Mouse (Mus musculus): ENCODE measurements around the gene Insl5. TPM values are rescaled to one million over a fixed set of nuclear protein-coding genes. Genes with fewer than 3 reads are reported as not detected.

Insl5 gene
- polyA plus RNA-seq, 1 experiment from 2014 or later: not detected

- Histone ChIP-seq H3K9me3 (no peaks in the 10 kb centered on the region), H3K4me1 (replicated peaks) (0 out of 2 replicates have a peak, but pooled peaks cover 3% of the 10 kb centered on the region), H3K4me3 (no peak overlapping the region), H3K4me2 (no peak overlapping the region), H3K36me3 (no peaks in the 10 kb centered on the region), H3K27me3 (no peaks in the 10 kb centered on the region), H3K9ac (no peak overlapping the region), H3K27ac (no peak overlapping the region)
- WGBS: 79% methylated on average over 2 of the region's 2 CpGs
- ATAC-seq (ENCODE audit: low FRiP score): no peak
These were observed 38.9 kb downstream of the Insl5 start for GRCm38 (mm10) chr4:102987756-102988155.

- H3K9me3 ChIP-seq: no peaks in the 10 kb centered on the region
- no peak for ATAC-seq (ENCODE audit: low FRiP score)
- H3K4me1 ChIP-seq (replicated peaks): 0 out of 2 replicates have a peak, but pooled peaks cover 3% of the 10 kb centered on the region
- no peak overlapping the region for H3K4me2 ChIP-seq
- no peak overlapping the region for H3K4me3 ChIP-seq
- H3K27ac ChIP-seq: no peak overlapping the region
- 52% methylated on average over 4 of the region's 4 CpGs for WGBS
- H3K36me3 ChIP-seq: no peaks in the 10 kb centered on the region
- H3K27me3 ChIP-seq: no peaks in the 10 kb centered on the region
- no peak overlapping the region for H3K9ac ChIP-seq
These were observed 39.3 kb downstream of the Insl5 start for GRCm38 (mm10) chr4:102987325-102987724.

- Histone ChIP-seq H3K4me3 (no peak overlapping the region), H3K36me3 (no peaks in the 10 kb centered on the region), H3K9me3 (no peaks in the 10 kb centered on the region), H3K4me1 (replicated peaks) (0 out of 2 replicates have a peak, but pooled peaks cover 3% of the 10 kb centered on the region), H3K4me2 (no peak overlapping the region), H3K9ac (no peak overlapping the region), H3K27ac (no peak overlapping the region), H3K27me3 (no peaks in the 10 kb centered on the region)
- 2% methylated on average over 2 of the region's 2 CpGs for WGBS
- ATAC-seq (ENCODE audit: low FRiP score): peak; percentile 72; the same call in 1 of the 2 replicates
These were observed 39.7 kb downstream of the Insl5 start for GRCm38 (mm10) chr4:102986917-102987316.

GRCm38 (mm10) chr4:102986173-102986572 is 40.5 kb downstream of the Insl5 start:
- Histone ChIP-seq H3K27ac (no peak overlapping the region), H3K9ac (no peak overlapping the region), H3K27me3 (no peaks in the 10 kb centered on the region), H3K4me2 (no peak overlapping the region), H3K9me3 (no peaks in the 10 kb centered on the region), H3K4me3 (no peak overlapping the region), H3K4me1 (replicated peaks) (0 out of 2 replicates have a peak, but pooled peaks cover 3% of the 10 kb centered on the region), H3K36me3 (no peaks in the 10 kb centered on the region)
- ATAC-seq (ENCODE audit: low FRiP score): no peak
- WGBS: 74% methylated on average over 7 of the region's 7 CpGs

GRCm38 (mm10) chr4:102981709-102982108 is 44.9 kb downstream of the Insl5 start:
- Histone ChIP-seq H3K27me3 (peaks cover 12% of the 10 kb centered on the region; the same call in 1 of the 2 replicates), H3K4me3 (no peak overlapping the region), H3K36me3 (no peaks in the 10 kb centered on the region), H3K4me2 (no peak overlapping the region), H3K4me1 (replicated peaks) (peaks cover 10% of the 10 kb centered on the region), H3K9me3 (no peaks in the 10 kb centered on the region), H3K9ac (no peak overlapping the region), H3K27ac (no peak overlapping the region)
- no peak for ATAC-seq (ENCODE audit: low FRiP score)
- WGBS: 91% methylated on average over 8 of the region's 8 CpGs

GRCm38 (mm10) chr4:102979385-102979784 is 47.3 kb downstream of the Insl5 start:
- H3K4me3 ChIP-seq: no peak overlapping the region
- no peak overlapping the region for H3K27ac ChIP-seq
- peaks cover 12% of the 10 kb centered on the region for H3K4me1 ChIP-seq (replicated peaks)
- no peaks in the 10 kb centered on the region for H3K9me3 ChIP-seq
- no peak for ATAC-seq (ENCODE audit: low FRiP score)
- no peaks in the 10 kb centered on the region for H3K36me3 ChIP-seq
- H3K27me3 ChIP-seq: peaks cover 16% of the 10 kb centered on the region
- peak overlapping the region; percentile 67 for H3K4me2 ChIP-seq
- no peak overlapping the region for H3K9ac ChIP-seq
- 66% methylated on average over 5 of the region's 5 CpGs for WGBS

GRCm38 (mm10) chr4:102978440-102978839 is 48.2 kb downstream of the Insl5 start, which contains the start of gene Tctex1d1:
Gene Tctex1d1 (plus strand): TSS chr4:102978606.
- ATAC-seq (ENCODE audit: low FRiP score): peak; percentile 76
- 3% methylated on average over 13 of the region's 13 CpGs for WGBS
- no peaks in the 10 kb centered on the region for H3K9me3 ChIP-seq
- peak within 1 kb of the TSS; percentile 67 for H3K4me2 ChIP-seq
- H3K27me3 ChIP-seq: peaks cover 16% of the 10 kb centered on the region
- H3K36me3 ChIP-seq: no peaks in the 10 kb centered on the region
- no peak within 1 kb of the TSS for H3K27ac ChIP-seq
- peak within 1 kb of the TSS; percentile 36 for H3K4me3 ChIP-seq
- H3K9ac ChIP-seq: peak within 1 kb of the TSS; percentile 56
- H3K4me1 ChIP-seq (replicated peaks): peaks cover 12% of the 10 kb centered on the region

GRCm38 (mm10) chr4:102977778-102978321 is 48.8 kb downstream of the Insl5 start:
- no peaks in the 10 kb centered on the region for H3K9me3 ChIP-seq

GRCm38 (mm10) chr4:102976290-102977275 is 50.1 kb downstream of the Insl5 start:
- Histone ChIP-seq H3K4me3 (no peak overlapping the region), H3K27ac (no peak overlapping the region), H3K9me3 (no peaks in the 10 kb centered on the region), H3K27me3 (peaks cover 16% of the 10 kb centered on the region), H3K4me1 (replicated peaks) (peaks cover 12% of the 10 kb centered on the region), H3K36me3 (no peaks in the 10 kb centered on the region), H3K9ac (no peak overlapping the region), H3K4me2 (no peak overlapping the region)
- 22% methylated on average over 12 of the region's 12 CpGs for WGBS
- no peak for ATAC-seq (ENCODE audit: low FRiP score)

More at GRCm38 (mm10) chr4:102977778-102978321, 48.8 kb downstream of the Insl5 start:
- peaks cover 16% of the 10 kb centered on the region for H3K27me3 ChIP-seq
- no peaks in the 10 kb centered on the region for H3K36me3 ChIP-seq
- peak overlapping the region; percentile 67 for H3K4me2 ChIP-seq
- H3K9ac ChIP-seq: peak overlapping the region; percentile 49; the same call in 1 of the 2 replicates
- peak overlapping the region; percentile 36 for H3K4me3 ChIP-seq
- no peak for ATAC-seq (ENCODE audit: low FRiP score)
- peaks cover 12% of the 10 kb centered on the region for H3K4me1 ChIP-seq (replicated peaks)
- 14% methylated on average over 16 of the region's 16 CpGs for WGBS
- H3K27ac ChIP-seq: no peak overlapping the region

- Histone ChIP-seq H3K4me2 (no peak overlapping the region), H3K9ac (no peak overlapping the region), H3K4me1 (replicated peaks) (peaks cover 12% of the 10 kb centered on the region), H3K27ac (no peak overlapping the region), H3K9me3 (no peaks in the 10 kb centered on the region), H3K36me3 (peaks cover 6% of the 10 kb centered on the region; the same call in 1 of the 2 replicates), H3K27me3 (peaks cover 13% of the 10 kb centered on the region), H3K4me3 (no peak overlapping the region)
- ATAC-seq (ENCODE audit: low FRiP score): no peak
- 63% methylated on average over 5 of the region's 5 CpGs for WGBS
These were observed 52.5 kb downstream of the Insl5 start for GRCm38 (mm10) chr4:102974172-102974571.

GRCm38 (mm10) chr4:102972071-102972470 is 54.6 kb downstream of the Insl5 start:
- Histone ChIP-seq H3K36me3 (peaks cover 18% of the 10 kb centered on the region), H3K4me3 (no peak overlapping the region), H3K4me2 (no peak overlapping the region), H3K9me3 (no peaks in the 10 kb centered on the region), H3K4me1 (replicated peaks) (0 out of 2 replicates have a peak, but pooled peaks cover 3% of the 10 kb centered on the region), H3K27me3 (peaks cover 4% of the 10 kb centered on the region; the same call in 1 of the 2 replicates), H3K9ac (no peak overlapping the region), H3K27ac (no peak overlapping the region)
- ATAC-seq (ENCODE audit: low FRiP score): no peak
- 83% methylated on average over 3 of the region's 3 CpGs for WGBS

- no peak for ATAC-seq (ENCODE audit: low FRiP score)
- Histone ChIP-seq H3K4me2 (no peak overlapping the region), H3K27ac (no peak overlapping the region), H3K27me3 (peaks cover 1% of the 10 kb centered on the region; the same call in 1 of the 2 replicates), H3K36me3 (peaks cover 27% of the 10 kb centered on the region), H3K9me3 (no peaks in the 10 kb centered on the region), H3K4me1 (replicated peaks) (no peaks in the 10 kb centered on the region), H3K9ac (no peak overlapping the region), H3K4me3 (no peak overlapping the region)
- WGBS: 80% methylated on average over 5 of the region's 5 CpGs
These were observed 55.5 kb downstream of the Insl5 start for GRCm38 (mm10) chr4:102971159-102971558.
